Mouse (Mus musculus) lung, postnatal 25 days (tissue): ENCODE results near the gene Ipmk.

Experiments used
- DNase-seq: peaks from one replicate; pipeline ENCODE4 v3.0.0; 2022; ENCODE audit warnings: low spot score

The Ipmk gene

DNA sequence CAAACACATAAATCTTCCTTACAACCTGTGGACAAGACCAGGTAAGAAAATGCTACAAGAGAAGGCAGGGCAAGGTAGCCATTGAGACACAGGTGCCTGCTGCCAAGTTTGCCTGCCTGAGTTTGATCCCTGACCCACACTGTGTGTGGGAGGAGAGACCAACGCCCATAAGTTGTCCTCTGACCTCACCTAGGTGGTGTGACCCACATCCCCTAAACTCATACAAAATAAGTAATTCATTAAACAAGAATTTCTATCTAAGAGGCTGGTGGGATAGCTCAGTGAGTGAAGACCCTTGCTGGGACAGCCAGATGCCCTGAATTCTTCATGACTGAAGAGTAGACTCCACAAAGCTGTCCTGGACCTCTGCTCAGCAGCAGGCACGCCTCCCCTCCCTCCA, 7.4 kb upstream of the Ipmk start:
- DNase-seq = no peak

DNA sequence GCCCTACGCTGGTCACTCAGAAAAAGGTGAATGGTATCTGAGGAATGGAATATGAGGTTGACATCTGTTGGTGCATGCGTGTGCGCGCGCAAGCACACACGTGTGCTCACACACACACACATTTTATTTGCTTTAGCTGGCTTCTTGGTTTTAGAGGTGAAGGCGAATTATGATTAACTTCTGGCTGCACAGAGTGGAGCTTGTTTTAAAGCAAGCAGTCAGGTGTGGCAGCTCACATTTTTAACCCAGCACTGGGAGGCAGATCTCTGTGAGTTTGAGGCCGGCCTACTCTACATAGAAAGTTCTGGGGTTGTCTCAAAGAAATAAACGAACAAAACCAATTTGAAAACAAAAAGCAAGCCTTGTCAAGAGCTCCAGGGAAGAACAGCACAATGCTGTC, 6.3 kb upstream of the Ipmk start:
- no peak for DNase-seq

DNA sequence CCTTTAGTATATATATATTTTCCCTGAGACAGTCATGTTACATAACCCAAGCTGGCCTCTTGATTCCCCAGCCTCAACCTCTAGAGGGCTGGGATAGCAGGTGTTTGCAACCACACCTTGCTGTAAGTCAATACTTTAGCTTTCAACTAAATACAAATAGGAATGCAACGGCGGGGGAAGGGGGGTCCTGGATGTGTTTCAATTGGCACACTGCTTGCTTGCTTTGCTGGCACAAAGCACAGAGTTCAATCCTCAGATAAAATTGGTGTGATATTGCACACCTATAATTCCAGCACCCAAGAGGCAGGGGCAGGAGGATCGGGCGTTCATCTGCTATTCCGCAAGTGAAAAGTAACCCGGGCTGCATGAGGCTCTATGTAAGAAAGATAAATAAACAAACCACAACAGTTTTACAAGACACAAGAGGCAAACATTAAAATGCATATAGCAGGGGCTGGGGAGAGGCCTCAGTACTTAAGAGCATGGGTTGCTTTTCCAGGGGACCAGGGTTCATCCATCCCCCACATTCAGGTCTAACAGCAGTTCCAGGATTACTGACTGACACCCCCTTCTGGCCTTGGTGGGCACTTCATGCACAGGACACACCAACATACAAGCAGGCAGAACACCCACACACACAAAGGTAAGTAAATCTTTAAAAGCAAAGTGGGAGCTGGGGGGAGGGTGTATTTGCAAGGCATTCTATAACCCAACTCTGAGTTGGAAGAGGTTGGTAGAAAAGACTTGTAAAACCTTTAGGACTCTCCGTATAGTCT, 5.3 kb upstream of the Ipmk start:
- DNase-seq = no peak

DNA sequence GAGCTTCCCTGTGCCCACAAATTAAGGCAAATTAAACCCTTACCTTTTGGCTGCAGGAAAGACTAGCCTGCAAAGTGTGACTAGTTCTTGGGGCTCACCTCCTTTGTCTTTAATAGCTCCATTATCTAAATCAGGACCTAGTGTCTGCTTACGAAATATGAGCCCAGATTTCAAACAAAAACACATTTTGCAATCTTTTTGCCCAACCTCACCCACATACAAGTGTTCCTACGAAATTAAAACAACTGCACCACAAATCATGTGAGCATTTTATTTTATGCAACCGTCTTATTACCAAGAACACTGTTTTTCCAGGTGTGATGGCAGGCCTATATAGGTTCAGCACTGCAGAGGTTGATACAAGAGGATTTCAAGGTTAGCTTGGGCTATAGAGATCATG, 4.4 kb upstream of the Ipmk start:
- no peak for DNase-seq

DNA sequence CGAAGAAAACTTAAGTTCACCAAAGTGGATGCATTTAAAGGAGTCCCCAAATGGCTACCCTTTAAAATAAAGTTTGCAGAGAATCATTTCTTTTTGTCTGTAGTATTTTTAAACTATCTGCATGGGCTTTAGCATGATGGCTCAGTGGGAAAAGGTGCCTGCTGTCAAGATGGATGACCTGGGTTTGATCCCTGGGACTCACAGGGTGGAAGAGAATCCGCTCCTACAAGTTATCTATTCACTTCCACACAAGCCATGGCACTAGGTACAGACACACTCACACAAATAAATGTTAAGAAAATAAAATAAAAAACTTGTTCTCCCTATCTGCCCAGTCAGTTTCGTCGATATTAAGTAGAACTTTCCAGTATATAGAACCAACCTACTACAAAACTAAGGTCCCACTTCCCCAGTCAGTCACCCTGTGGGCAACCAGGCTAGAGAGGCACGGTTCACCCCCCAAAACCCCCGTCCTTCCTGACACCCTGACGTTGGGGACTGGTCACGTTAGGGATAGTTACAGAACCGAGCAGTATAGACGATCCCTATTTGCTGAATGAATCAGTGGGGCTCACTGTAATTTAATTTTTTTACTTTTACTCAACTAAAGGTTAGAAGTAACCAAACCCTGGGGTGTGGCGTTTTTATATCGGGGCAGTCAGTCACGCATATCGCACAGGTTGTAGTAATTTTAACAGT, 3.8 kb upstream of the Ipmk start:
- DNase-seq = no peak

DNA sequence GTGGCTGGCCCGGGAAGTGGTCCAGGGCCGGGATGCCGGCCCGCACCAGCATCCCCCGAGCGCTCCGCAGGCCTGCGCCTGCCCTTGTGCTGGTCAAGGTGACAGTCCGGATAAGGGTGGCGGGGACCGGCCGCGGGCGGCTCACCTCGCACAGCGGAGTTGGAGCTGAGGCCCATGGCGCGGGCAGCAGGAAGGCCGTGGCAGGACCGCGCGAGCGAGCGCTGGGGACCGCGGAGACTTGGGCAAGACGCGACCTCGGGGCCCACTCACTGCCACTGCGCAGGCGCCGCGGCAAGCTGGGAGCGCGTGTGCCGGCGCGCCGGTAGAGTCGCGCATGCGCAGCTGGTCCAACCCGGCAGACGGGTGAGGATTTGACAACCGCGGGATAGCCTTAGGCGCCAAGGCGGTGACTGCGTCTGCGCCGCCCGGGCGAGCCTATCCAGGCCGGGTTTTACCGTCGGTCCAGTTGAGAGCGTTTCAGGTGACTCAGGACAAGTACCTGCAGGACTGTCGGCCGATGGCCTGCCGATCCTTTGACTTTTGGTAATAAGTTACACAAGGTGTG, 2.9 kb upstream of the Ipmk start, which contains the start of gene Cisd1:
Gene Cisd1 (minus strand): TSS at position 376 of the 565 bp plus-strand sequence.
- peak; percentile 95 for DNase-seq

- DNase-seq = no peak
Observed at GRCm38 (mm10) chr10:71346106-71346505, 1.5 kb upstream of the Ipmk start.

- DNase-seq = no peak
Observed at GRCm38 (mm10) chr10:71346722-71347508, 648 bp upstream of the Ipmk start.

DNA sequence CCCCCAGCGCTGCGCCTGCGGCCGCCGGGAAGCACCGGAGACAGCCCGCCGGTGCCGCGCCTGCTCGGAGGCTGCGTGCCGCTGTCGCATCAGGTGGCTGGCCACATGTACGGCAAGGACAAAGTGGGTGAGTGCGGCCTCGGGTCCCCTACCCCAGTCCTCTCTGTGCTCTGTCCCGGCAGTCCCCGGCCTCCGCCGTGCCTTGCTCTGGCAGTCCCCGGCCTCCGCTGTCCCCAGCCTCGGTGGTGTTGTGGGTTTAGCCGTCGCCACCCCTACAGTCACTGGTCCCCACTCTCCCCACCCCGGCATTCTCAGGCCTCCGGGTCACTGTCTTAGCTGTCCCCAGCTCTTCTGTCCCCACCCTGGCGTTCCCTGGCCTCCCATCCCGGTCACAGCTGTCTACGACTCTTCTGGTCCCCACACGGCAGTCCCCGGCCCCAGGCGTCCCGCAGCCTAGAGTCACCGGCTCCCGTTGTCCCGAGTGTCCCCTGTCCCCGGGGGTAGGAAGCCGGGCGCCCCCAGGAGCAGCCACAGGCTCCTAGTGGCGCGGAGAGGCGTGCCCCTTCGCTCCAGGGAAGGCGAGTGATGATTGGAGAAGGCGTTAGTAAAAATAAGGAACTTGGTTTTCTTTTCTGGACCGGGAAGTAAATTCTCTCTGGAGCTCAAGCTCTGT, 537 bp downstream of the Ipmk start:
- no peak for DNase-seq

- no peak for DNase-seq
Observed at GRCm38 (mm10) chr10:71348637-71349280, 1.2 kb downstream of the Ipmk start.

DNA sequence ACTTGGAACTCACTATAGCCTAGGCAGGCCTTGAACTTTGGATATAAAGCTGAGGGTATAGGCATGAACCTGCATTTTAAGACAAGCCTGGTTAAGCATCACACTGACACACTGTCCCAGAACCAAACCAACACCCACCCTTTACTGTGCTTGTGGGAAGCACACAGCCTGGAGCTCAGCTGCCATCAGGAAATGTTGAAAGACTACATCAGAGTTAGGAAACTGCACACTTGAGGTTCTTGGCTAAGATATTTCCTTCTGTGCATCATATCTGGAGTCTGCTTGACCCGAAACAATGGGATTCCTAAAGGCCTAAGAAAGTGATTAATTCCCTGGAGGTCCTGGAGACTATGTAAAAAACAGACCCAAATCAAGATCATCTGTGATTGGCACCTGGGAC, 1.7 kb downstream of the Ipmk start:
- no peak for DNase-seq

DNA sequence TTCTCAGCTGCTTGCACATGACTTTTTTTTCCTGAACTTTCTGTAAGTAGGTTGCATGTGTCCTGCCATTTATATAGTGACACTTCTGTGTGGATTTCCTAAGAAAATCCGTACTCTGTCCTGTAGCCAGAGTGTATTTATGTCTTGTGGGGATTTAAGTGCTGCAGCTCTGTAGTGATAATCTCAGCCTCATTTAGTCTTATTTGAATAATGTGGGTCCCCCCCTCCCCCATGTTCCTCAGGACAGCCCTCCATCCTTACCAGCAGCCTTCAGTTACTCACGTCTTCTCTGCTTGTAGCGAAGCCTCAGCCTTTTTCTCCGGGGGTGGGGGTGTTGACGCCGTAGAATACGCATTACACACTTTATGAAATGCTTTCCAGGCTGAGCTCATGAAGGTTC, 3.7 kb downstream of the Ipmk start:
- DNase-seq = no peak

DNA sequence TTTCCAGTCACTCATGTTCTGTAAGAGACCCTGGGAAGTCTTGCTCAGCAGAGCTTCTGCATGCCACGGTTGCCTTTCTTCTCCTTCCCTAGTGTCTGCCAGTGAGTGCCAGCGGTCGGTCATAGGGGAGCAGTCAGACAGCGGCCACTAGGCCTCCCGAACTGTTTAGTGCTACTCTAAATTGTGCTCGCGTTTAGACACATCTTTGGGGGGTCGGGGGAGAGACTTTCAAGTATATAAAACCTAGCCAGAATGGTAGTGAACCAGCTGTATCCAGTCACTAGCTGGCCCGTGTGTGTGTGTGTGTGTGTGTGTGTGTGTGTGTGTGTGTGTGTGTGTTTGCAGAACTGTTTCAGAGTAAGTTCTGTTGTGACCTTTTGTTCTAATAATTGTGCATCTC, 6.3 kb downstream of the Ipmk start:
- DNase-seq = no peak

- no peak for DNase-seq
Observed at GRCm38 (mm10) chr10:71354947-71355346, 7.4 kb downstream of the Ipmk start.

DNA sequence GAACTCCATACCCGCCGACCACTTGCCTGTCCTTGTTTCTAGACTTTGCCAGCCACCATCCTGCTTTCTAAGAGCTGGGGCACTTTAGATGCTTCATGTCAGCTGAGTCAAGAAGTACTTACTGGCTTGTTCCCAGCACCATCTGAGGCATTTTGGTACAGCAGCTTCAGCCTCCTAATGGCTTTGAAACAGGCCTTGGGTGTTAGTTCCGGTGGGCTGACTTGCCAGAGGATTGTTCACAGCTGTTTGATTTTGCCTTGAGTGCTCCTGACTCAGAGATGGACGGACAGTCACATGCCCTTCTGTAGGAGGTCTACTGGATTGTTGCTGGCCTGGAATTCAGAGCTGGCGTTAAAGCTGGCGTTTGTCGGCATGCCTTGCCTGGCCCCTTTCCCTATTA, 13.5 kb downstream of the Ipmk start:
- peak; percentile 84 for DNase-seq

- DNase-seq = peak; percentile 72
Observed at GRCm38 (mm10) chr10:71361836-71362562, 14.4 kb downstream of the Ipmk start.

DNA sequence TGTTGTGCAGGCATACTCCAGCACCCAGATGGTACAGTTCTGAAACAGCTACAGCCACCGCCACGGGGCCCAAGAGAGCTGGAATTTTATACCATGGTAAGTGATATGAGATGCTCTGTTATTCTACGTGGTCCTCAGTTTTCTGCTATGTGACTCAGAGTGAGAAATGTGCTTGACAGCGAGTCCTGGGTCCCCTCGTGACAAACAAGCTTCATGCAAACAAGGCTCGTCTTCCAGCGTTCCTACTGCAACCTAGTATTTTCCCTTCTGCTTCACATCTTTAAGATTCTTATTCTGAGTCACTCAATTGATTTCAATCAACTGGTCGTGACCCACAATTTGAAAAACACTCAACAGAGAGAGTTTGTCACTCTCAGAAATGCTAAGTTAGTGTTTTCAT, 15.9 kb downstream of the Ipmk start:
- no peak for DNase-seq

DNA sequence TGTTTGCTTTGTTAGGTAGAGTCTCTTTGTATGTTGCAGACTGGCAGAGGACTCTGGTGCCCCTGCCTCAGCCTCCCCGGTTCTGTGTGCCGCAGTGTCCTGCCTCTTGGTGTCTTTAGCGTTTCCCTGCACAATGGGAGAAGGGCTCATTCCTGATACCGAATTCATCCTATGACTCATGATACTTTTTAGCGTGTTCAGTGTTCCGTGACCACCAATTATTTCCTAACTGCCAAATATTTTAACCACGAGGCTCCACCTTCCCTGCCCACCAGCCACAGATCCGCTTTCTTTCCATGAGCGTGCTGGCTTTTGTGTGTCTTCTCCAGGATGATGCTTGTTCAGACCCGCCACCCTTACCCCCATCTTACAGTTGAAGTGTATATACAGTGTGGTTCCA, 16.3 kb downstream of the Ipmk start:
- DNase-seq = no peak

GRCm38 (mm10) chr10:71368128-71368940, 20.8 kb downstream of the Ipmk start:
- DNase-seq = no peak

DNA sequence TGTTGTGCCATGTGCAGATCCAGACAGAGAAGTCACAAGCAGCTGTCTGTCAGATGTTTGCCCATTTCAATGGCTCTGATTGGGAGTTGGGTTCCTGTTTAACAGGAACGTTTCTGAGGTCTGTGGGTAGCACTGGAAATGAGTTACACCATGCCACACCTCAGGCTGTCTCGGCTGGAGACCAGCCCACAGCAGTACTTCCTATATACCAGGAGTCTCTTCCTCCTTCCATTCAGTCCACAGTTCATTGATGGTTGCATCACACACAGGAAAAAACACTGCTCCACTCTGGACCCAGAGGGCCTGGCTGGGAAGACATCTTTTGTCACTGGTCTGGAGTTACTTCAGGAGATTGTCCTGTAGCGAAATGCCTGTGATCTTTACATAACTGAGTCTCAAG, 21.9 kb downstream of the Ipmk start:
- peak; percentile 47 for DNase-seq
